Mouse (Mus musculus) hindbrain, embryonic 16.5 days (tissue): Measurements from ENCODE around the gene Trnp1. TPM values are rescaled to one million over a fixed set of nuclear protein-coding genes. Genes with fewer than 3 reads are reported as not detected.

Experiments used
- ATAC-seq: fragments of 200-750 bp; cut with Nextera tagmentation; 2 replicates; pipeline ENCODE4 v1.8.0; 2017; ENCODE audit warnings: moderate TSS enrichment, moderate library complexity
- H3K27ac ChIP-seq: fragments of 300-500 bp; sonication (generic); 2 replicates; pipeline ENCODE4 v1.5.1; 2014; ENCODE audit warnings: low read depth, mild to moderate bottlenecking, control low read depth, low read length, moderate library complexity
- H3K27me3 ChIP-seq: fragments of 300-500 bp; sonication (generic); replicated peaks from 2 replicates; pipeline ENCODE4 v1.6.1; 2014; ENCODE audit warnings: low read length; ENCODE audit not compliant: control insufficient read depth, insufficient read depth
- H3K36me3 ChIP-seq: fragments of 300-500 bp; sonication (generic); 2 replicates; pipeline ENCODE4 v1.6.1; 2014; ENCODE audit warnings: mild to moderate bottlenecking, low read length, moderate library complexity, mixed read lengths; ENCODE audit not compliant: control insufficient read depth, insufficient read depth
- H3K4me1 ChIP-seq: fragments of 300-500 bp; sonication (generic); 2 replicates; pipeline ENCODE4 v1.6.1; 2014; ENCODE audit warnings: low read depth, low read length; ENCODE audit not compliant: control insufficient read depth, insufficient read depth
- H3K4me2 ChIP-seq: fragments of 300-500 bp; sonication (generic); 2 replicates; pipeline ENCODE4 v1.6.1; 2014; ENCODE audit warnings: mild to moderate bottlenecking, low read length, control low read depth, moderate library complexity
- H3K4me3 ChIP-seq: fragments of 300-500 bp; sonication (generic); 2 replicates; pipeline ENCODE4 v1.5.1; 2014; ENCODE audit warnings: mild to moderate bottlenecking, low read length, control low read depth, moderate library complexity
- H3K9ac ChIP-seq: fragments of 300-500 bp; sonication (generic); 2 replicates; pipeline ENCODE4 v1.6.1; 2014; ENCODE audit warnings: low read depth, mild to moderate bottlenecking, control low read depth, low read length, moderate library complexity
- H3K9me3 ChIP-seq: fragments of 300-500 bp; sonication (generic); 2 replicates; pipeline ENCODE4 v1.6.1; 2014; ENCODE audit warnings: mild to moderate bottlenecking, low read length, moderate library complexity; ENCODE audit not compliant: control insufficient read depth
- WGBS: fragments of 180-500 bp; shearing (Covaris S2); extraction: QIAGEN DNeasy Blood & Tissue Kit; methylation state at CpG from one replicate; pipeline ENCODE4 v1.1.7; 2014; 5-methylcytosine and 5-hydroxymethylcytosine counted together
- polyA plus RNA-seq: library from polyadenylated mRNA; unstranded; fragments of >200 nt; fragmentation: Nextera tagmentation; extraction: Ambion mirVana; gene quantifications from 2 replicates; pipeline ENCODE4 v1.2.1, GENCODE M21; 2015

Trnp1 gene
- polyA plus RNA-seq, 1 experiment from 2014 or later: 5.8 TPM

DNA sequence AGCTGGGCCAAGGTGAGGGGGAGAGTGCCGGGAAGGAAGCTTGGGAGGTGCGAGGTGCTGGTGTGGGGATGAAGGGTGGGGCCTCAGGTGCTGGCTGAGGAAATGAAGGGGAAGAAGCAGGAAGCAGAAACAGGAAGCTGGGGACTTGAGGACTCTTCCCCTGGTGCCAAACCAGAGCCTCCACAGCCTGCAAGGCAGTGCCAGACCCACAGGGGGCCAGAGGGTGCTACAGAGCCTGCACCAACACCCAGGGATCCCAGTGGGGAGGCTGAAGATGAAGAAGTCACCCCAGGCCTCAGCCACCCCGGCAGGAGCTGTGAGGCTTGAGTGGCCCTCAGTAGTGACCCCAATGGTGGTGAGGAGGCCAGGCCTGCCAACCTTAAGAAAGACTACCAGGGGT lies 40.3 kb downstream of the Trnp1 start:
- no peaks in the 10 kb centered on the region for H3K27me3 ChIP-seq
- no peaks in the 10 kb centered on the region for H3K36me3 ChIP-seq
- no peak for ATAC-seq
- 76% methylated on average over 3 of the region's 3 CpGs for WGBS
- no peaks in the 10 kb centered on the region for H3K4me1 ChIP-seq
- no peak overlapping the region for H3K4me2 ChIP-seq
- no peak overlapping the region for H3K9ac ChIP-seq
- no peaks in the 10 kb centered on the region for H3K9me3 ChIP-seq
- no peak overlapping the region for H3K4me3 ChIP-seq
- H3K27ac ChIP-seq: no peak overlapping the region

DNA sequence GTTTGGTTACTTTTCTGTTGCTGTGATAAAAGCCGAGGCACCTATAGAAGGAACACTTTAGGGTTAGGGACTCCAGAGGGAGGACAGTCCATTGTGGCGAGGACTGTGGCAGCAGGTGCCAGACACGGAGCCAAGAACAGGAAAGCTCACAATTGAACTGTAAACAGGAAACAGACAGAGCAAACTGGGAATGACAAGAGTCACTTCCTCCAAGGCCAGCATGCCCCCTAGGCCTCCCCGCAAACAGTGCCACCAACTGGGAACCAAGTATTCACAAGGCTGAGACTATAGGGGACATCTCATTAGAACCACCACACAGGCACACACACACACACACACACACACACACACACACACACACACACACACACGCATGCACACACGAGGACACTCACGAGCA lies 45.9 kb downstream of the Trnp1 start:
- Histone ChIP-seq H3K27me3 (no peaks in the 10 kb centered on the region), H3K4me1 (peaks cover 5% of the 10 kb centered on the region), H3K4me3 (no peak overlapping the region), H3K9ac (no peak overlapping the region), H3K27ac (no peak overlapping the region), H3K36me3 (no peaks in the 10 kb centered on the region), H3K4me2 (no peak overlapping the region), H3K9me3 (no peaks in the 10 kb centered on the region)
- ATAC-seq: no peak
- 75% methylated on average over 7 of the region's 7 CpGs for WGBS

DNA sequence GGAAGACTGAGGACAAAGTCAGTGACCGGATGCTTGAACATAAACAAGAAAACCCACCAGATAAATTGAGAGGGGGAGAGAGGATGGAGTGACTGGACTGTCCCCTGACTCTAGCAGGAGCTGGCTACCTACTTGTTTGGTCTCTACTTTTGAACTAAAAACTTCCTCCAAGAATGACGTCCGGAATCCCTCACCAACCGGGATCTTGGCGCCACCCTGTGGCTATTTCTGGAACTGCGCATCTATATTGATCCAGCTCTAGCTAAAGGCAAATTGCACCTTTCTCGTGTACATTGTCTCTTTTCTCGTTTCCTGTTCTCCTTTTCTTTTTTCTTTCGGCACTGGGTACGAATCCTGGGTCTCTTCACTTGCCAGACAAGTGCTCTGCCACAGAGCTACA lies 46.8 kb downstream of the Trnp1 start:
- WGBS: 8% methylated on average over 10 of the region's 10 CpGs
- no peaks in the 10 kb centered on the region for H3K9me3 ChIP-seq
- no peak overlapping the region for H3K9ac ChIP-seq

DNA sequence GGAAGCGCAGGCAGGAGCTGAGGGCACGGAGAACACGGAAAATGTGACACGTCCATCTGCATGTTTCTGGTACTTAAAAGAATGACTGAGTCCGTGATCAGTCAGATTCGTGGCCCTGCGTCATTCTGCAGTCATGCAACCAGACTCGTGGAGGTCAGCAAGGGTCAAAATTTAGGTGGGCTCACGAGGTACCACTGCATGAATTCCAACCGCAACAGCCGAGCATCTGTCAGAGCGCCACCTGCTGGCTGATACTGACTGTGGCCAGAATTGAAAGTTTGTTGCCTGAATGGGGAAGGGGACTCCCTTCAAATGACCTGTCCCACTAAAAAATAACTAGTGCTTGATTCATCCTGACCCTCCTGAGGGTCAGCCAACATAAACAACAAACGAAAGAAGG lies 48.6 kb downstream of the Trnp1 start:
- H3K27me3 ChIP-seq: no peaks in the 10 kb centered on the region
- ATAC-seq: no peak
- no peaks in the 10 kb centered on the region for H3K36me3 ChIP-seq
- no peaks in the 10 kb centered on the region for H3K9me3 ChIP-seq
- H3K4me1 ChIP-seq: peaks cover 5% of the 10 kb centered on the region
- WGBS: 15% methylated on average over 13 of the region's 13 CpGs
- H3K4me2 ChIP-seq: peak overlapping the region; percentile 28
- H3K9ac ChIP-seq: no peak overlapping the region
- no peak overlapping the region for H3K27ac ChIP-seq
- H3K4me3 ChIP-seq: no peak overlapping the region

More for the DNA sequence above, 46.8 kb downstream of the Trnp1 start:
- no peak overlapping the region for H3K4me2 ChIP-seq
- no peaks in the 10 kb centered on the region for H3K27me3 ChIP-seq
- H3K27ac ChIP-seq: no peak overlapping the region
- H3K4me3 ChIP-seq: no peak overlapping the region
- no peaks in the 10 kb centered on the region for H3K36me3 ChIP-seq
- ATAC-seq: no peak
- H3K4me1 ChIP-seq: peaks cover 5% of the 10 kb centered on the region

DNA sequence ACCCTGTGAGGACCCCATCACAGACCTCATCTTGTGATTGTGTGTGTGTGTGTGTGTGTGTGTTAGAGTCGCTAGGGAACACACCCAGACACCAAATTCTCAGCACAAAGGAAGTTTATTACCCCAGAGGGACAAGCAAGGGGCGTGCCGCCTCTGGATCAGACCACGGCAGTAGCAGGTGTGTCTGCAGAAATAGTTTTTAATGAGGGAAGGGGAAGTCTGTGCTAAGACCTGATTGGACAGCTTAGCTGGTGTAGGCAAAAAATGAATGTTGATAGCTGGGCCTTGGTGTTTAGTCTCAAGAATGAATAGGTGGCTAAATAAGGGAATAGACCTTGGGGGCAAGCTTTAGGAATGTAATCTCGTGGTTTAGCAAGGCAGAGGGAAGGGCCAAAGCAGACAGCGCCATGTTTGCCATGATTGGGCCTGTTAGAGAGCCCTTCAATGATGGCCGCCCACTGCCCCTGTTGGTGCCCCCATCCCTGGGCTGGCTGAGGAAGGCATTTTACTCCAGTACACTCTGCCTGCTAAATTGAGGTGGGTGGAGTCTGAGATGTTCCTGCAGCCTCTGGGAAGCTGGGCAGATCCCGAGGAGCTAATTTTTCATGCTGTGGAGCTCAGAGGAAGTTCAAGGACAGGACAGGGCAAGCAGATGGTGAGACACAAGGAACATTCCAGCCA lies 49.5 kb downstream of the Trnp1 start:
- H3K4me3 ChIP-seq: no peak overlapping the region
- no peak for ATAC-seq
- H3K27ac ChIP-seq: no peak overlapping the region
- no peaks in the 10 kb centered on the region for H3K36me3 ChIP-seq
- H3K9ac ChIP-seq: no peak overlapping the region
- peaks cover 5% of the 10 kb centered on the region for H3K4me1 ChIP-seq
- 72% methylated on average over 8 of the region's 8 CpGs for WGBS
- H3K9me3 ChIP-seq: no peaks in the 10 kb centered on the region
- no peak overlapping the region for H3K4me2 ChIP-seq
- no peaks in the 10 kb centered on the region for H3K27me3 ChIP-seq

DNA sequence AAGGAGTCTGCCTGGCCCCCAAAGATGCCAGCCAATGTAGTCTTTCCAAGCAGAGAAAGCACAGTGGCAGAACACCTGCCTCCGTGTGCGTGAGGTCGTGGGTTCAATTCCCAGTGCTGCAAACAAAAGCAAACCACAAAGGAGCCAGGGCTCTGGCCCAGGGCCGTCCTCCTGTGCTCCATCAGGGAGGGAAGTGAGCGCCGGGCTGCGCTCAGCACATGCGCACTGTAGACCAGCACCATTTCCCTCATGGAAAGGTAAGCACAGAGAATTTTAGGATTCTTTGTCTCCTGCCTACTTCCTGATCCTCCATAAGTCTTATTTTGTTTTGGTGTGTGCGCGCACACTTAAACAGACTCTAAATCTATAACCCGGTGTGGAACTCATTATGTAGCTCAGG lies 50.4 kb downstream of the Trnp1 start:
- no peak overlapping the region for H3K4me2 ChIP-seq
- no peak overlapping the region for H3K4me3 ChIP-seq
- H3K36me3 ChIP-seq: no peaks in the 10 kb centered on the region
- H3K27me3 ChIP-seq: no peaks in the 10 kb centered on the region
- no peak overlapping the region for H3K9ac ChIP-seq
- peaks cover 5% of the 10 kb centered on the region for H3K4me1 ChIP-seq
- ATAC-seq: no peak
- 79% methylated on average over 11 of the region's 11 CpGs for WGBS
- H3K27ac ChIP-seq: no peak overlapping the region
- no peaks in the 10 kb centered on the region for H3K9me3 ChIP-seq

DNA sequence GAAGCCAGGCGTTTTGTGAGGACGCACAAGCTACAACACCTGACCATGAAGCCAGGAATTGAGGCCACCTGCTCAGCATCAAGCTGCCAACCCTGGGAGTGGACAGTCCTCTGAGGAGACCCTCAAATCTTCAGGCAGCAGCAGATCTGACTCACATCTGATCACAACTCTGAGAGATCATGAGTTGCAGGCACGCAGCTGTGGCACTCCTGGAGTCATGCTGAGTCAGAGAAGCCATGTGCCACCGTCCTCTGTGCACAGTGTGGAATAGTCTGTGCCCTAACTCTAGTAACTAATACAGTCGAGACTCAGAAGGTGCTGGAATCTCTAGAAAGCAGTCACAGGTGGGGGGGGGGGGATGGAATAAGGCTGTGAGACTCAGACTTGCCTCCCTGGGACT lies 51.0 kb downstream of the Trnp1 start:
- WGBS: 60% methylated on average over 5 of the region's 5 CpGs
- Histone ChIP-seq H3K27me3 (no peaks in the 10 kb centered on the region), H3K36me3 (no peaks in the 10 kb centered on the region), H3K4me3 (no peak overlapping the region), H3K27ac (no peak overlapping the region), H3K9ac (no peak overlapping the region), H3K4me2 (no peak overlapping the region), H3K9me3 (no peaks in the 10 kb centered on the region), H3K4me1 (peaks cover 5% of the 10 kb centered on the region)
- no peak for ATAC-seq

DNA sequence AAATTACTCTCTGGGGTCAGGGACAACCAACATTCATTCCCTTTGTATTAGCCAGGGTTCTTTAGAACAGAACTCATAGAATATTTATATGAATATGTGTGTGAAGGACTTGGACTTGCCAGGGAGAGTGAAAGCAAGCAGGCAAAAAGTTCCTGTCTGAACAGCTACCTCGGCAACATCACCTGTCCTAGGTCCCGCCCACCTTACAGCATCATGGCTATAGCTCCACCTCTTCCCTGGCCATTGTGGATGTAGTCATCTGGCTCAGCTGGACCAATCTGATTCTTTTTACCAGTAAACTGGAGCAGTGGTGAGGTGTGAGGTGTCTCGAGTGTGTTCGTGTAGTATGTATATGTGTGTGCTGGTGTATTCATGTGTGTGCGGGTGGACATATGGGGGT lies 52.6 kb downstream of the Trnp1 start:
- Histone ChIP-seq H3K4me1 (peaks cover 5% of the 10 kb centered on the region), H3K36me3 (no peaks in the 10 kb centered on the region), H3K4me3 (no peak overlapping the region), H3K9ac (no peak overlapping the region), H3K27ac (no peak overlapping the region), H3K9me3 (no peaks in the 10 kb centered on the region), H3K27me3 (no peaks in the 10 kb centered on the region), H3K4me2 (no peak overlapping the region)
- ATAC-seq: no peak
- 93% methylated on average over 5 of the region's 5 CpGs for WGBS

DNA sequence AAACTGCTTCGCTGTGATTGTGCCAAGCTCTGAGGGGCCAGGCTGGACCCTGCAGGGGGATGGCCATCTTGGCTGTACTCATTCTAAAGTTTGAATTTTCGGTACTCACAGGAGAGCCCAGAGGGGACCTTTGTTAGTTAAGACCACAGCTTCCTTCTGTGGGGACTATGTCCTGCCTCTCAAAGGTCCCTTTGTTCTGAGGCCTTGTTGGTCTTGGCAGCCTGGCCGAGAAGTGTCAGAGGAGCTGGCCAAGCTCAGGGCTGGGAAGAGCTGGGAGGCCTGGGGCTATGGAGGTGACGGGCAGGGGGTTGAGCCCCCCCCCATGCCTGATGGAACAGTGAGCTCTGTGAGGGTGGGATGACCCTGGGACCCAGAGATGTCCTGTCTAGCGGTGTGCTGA lies 55.3 kb downstream of the Trnp1 start:
- Histone ChIP-seq H3K27ac (peak overlapping the region; percentile 72), H3K9ac (0 out of 2 replicates have a peak overlapping the region, but pooled peaks have one; percentile 28), H3K9me3 (no peaks in the 10 kb centered on the region), H3K4me3 (no peak overlapping the region), H3K4me1 (peaks cover 13% of the 10 kb centered on the region), H3K27me3 (no peaks in the 10 kb centered on the region), H3K4me2 (no peak overlapping the region), H3K36me3 (no peaks in the 10 kb centered on the region)
- 38% methylated on average over 5 of the region's 5 CpGs for WGBS
- peak; percentile 82 for ATAC-seq
